Mouse (Mus musculus) limb, embryonic 12.5 days (tissue): ENCODE data around the gene Tbc1d16. TPM values are rescaled to one million over a fixed set of nuclear protein-coding genes. Genes with fewer than 3 reads are reported as not detected.

Source experiments
- ATAC-seq: fragments of 200-750 bp; cut with Nextera tagmentation; 2 replicates; pipeline ENCODE4 v1.8.0; 2017; ENCODE audit warnings: low read depth, moderate TSS enrichment; ENCODE audit not compliant: insufficient number of reproducible peaks, insufficient read depth, low FRiP score, low TSS enrichment
- H3K27ac ChIP-seq: fragments of 300-500 bp; sonication (generic); 2 replicates; pipeline ENCODE4 v1.5.1; 2016; ENCODE audit warnings: mild to moderate bottlenecking, moderate library complexity
- H3K27me3 ChIP-seq: fragments of 300-500 bp; sonication (generic); 2 replicates; pipeline ENCODE4 v1.6.1; 2016; ENCODE audit warnings: mild to moderate bottlenecking, moderate library complexity
- H3K36me3 ChIP-seq: fragments of 300-500 bp; sonication (generic); 2 replicates; pipeline ENCODE4 v1.6.1; 2016; ENCODE audit warnings: mild to moderate bottlenecking, moderate library complexity
- H3K4me1 ChIP-seq: fragments of 300-500 bp; sonication (generic); replicated peaks from 2 replicates; pipeline ENCODE4 v1.6.1; 2016
- H3K4me2 ChIP-seq: fragments of 300-500 bp; sonication (generic); 2 replicates; pipeline ENCODE4 v1.6.1; 2016; ENCODE audit warnings: mild to moderate bottlenecking, moderate library complexity
- H3K4me3 ChIP-seq: fragments of 300-500 bp; sonication (generic); replicated peaks from 2 replicates; pipeline ENCODE4 v1.5.1; 2016; ENCODE audit warnings: mild to moderate bottlenecking
- H3K9ac ChIP-seq: fragments of 300-500 bp; sonication (generic); replicated peaks from 2 replicates; pipeline ENCODE4 v1.6.1; 2016; ENCODE audit warnings: mild to moderate bottlenecking, moderate library complexity
- H3K9me3 ChIP-seq: fragments of 300-500 bp; sonication (generic); 2 replicates; pipeline ENCODE4 v1.6.1; 2016; ENCODE audit warnings: mild to moderate bottlenecking, moderate library complexity
- WGBS: fragments of 180-500 bp; shearing (Covaris S2); methylation state at CpG from one replicate; pipeline ENCODE4 v1.1.7; 2016; 5-methylcytosine and 5-hydroxymethylcytosine counted together
- polyA plus RNA-seq: library from polyadenylated mRNA; unstranded; fragments of >200 nt; fragmentation: Nextera tagmentation; extraction: Ambion mirVana; gene quantifications from 2 replicates; pipeline ENCODE4 v1.2.1, GENCODE M21; 2016

The Tbc1d16 gene
- polyA plus RNA-seq, 1 experiment from 2014 or later, result 22.2 TPM

DNA sequence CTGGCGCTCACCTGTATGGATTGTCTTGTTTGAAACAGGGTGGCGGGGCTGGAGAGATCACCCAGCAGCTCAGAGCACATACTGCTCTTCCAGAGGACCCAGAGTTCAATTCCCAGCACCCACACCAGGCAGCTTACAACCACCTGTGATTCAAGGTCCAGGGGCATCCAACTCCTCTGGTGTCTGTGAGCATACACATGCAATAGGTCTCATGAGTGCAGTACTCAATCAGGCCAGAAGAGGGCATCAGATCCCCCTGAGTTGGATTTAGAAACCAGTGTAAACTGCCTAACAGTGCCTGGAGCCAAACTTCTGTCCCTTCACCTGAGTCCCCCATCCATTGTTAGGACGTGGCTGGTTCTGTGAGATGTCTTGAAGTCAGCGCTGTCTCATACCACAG is 7.3 kb upstream of the Tbc1d16 start:
- Histone ChIP-seq H3K27ac (no peak overlapping the region), H3K9me3 (no peaks in the 10 kb centered on the region; the same call in 1 of the 2 replicates), H3K4me2 (no peak overlapping the region), H3K4me3 (no peak overlapping the region), H3K27me3 (no peaks in the 10 kb centered on the region), H3K36me3 (0 out of 2 replicates have a peak, but pooled peaks cover 12% of the 10 kb centered on the region), H3K9ac (no peak overlapping the region), H3K4me1 (peaks cover 16% of the 10 kb centered on the region; the same call in 1 of the 2 replicates)
- WGBS, result 83% methylated on average over 4 of the region's 4 CpGs
- ATAC-seq, result no peak

DNA sequence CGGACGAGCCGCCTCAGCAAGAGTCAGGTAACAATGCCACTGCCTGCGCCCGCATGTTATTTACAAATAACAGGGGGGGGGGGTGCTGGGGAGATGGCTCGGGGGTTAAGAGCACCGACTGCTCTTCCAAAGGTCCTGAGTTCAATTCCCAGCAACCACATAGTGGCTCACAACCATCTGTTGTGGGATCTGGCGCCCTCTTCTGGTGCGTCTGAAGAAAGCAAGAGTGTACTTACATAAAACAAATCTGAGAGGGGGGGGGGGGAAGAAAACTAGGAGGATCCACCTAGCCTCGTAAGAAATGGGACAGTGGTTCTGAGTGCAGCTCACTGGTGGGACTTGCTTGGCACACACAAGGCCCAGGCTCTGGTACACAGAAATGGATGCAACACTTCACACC is 6.5 kb upstream of the Tbc1d16 start:
- H3K4me2 ChIP-seq, result no peak overlapping the region
- no peak overlapping the region for H3K27ac ChIP-seq
- H3K27me3 ChIP-seq, result no peaks in the 10 kb centered on the region
- no peak for ATAC-seq
- no peaks in the 10 kb centered on the region; the same call in 1 of the 2 replicates for H3K9me3 ChIP-seq
- H3K4me3 ChIP-seq, result no peak overlapping the region
- 93% methylated on average over 10 of the region's 10 CpGs for WGBS
- H3K4me1 ChIP-seq, result peaks cover 17% of the 10 kb centered on the region
- no peak overlapping the region for H3K9ac ChIP-seq
- H3K36me3 ChIP-seq, result 0 out of 2 replicates have a peak, but pooled peaks cover 12% of the 10 kb centered on the region

DNA sequence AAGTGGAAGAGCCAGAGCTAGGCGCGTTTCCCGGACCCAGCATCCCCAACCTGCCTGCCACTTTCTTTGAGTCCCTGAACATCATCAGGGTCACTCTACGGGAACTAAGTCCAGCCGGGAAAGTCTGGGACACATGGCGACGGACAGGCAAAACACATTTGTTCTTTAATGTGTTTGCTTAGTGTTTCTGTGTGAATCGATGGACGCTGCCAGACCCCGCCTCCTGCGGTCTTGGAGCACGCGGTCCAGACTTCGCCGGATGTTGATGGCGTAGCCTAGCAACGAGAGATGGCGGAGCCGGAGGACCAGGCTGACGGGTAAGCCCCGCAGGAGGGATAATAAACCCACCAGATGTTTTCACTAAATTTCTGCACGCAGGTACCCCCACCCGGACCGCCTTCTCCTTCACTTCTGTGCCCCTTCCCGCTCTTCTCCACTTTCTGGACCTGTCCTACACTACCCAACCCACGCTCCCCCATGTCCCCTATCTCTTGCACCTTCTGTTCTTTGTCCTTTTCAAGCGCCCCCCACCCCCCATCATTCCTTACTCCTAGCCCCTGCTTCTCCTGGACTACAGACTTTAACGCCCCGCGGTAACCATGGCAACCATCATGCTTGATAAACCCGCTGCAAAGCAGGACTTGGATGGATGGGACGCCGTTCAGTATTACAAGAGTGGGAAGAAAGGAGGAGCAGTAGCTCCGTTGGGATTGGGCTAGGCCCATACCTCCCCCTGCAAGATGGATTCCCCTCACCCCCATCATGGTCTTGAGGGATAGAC is 737 bp upstream of the Tbc1d16 start:
- ATAC-seq, result peak; percentile 90
- Histone ChIP-seq H3K36me3 (0 out of 2 replicates have a peak, but pooled peaks cover 5% of the 10 kb centered on the region), H3K9ac (peak overlapping the region; percentile 48), H3K27ac (peak overlapping the region; percentile 88), H3K4me2 (peak overlapping the region; percentile 98), H3K4me3 (peak overlapping the region; percentile 76), H3K9me3 (no peaks in the 10 kb centered on the region), H3K4me1 (peaks cover 32% of the 10 kb centered on the region), H3K27me3 (no peaks in the 10 kb centered on the region)
- under 1% methylated on average over 34 of the region's 34 CpGs for WGBS

DNA sequence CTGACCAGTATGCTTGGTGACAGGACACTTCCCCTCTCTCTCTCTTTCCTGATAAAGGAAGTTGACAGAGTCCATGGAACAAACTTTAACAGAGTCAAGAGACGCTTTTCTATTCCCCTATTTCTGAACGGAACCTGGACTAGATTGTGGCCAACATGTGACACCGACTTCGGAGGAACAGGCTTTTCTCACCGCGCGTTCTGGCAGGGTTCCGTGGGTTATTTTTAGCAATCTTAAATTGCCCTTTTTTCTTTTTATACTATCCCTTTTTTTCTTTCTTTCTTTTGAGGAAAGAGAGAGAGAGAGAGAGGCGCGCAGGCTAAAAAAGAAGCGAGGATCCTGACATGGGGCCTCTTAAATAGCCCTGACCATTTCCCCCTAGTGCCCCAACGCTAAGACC is 708 bp downstream of the Tbc1d16 start:
- peak overlapping the region; percentile 88 for H3K27ac ChIP-seq
- no peak for ATAC-seq
- H3K36me3 ChIP-seq, result 0 out of 2 replicates have a peak, but pooled peaks cover 5% of the 10 kb centered on the region
- H3K4me3 ChIP-seq, result peak overlapping the region; percentile 76
- H3K9ac ChIP-seq, result peak overlapping the region; percentile 80
- 4% methylated on average over 12 of the region's 12 CpGs for WGBS
- H3K27me3 ChIP-seq, result no peaks in the 10 kb centered on the region
- H3K4me1 ChIP-seq, result peaks cover 45% of the 10 kb centered on the region
- H3K4me2 ChIP-seq, result peak overlapping the region; percentile 98
- no peaks in the 10 kb centered on the region for H3K9me3 ChIP-seq

GRCm38 (mm10) chr11:119225634-119226033 is 2.7 kb downstream of the Tbc1d16 start:
- Histone ChIP-seq H3K4me2 (peak overlapping the region; percentile 98), H3K9me3 (no peaks in the 10 kb centered on the region), H3K27me3 (no peaks in the 10 kb centered on the region), H3K4me3 (no peak overlapping the region), H3K4me1 (peaks cover 63% of the 10 kb centered on the region), H3K36me3 (no peaks in the 10 kb centered on the region), H3K27ac (no peak overlapping the region), H3K9ac (no peak overlapping the region; the same call in 1 of the 2 replicates)
- no peak for ATAC-seq
- WGBS, result 69% methylated on average over 9 of the region's 9 CpGs

- H3K27ac ChIP-seq, result no peak overlapping the region
- H3K4me2 ChIP-seq, result no peak overlapping the region
- H3K4me3 ChIP-seq, result no peak overlapping the region
- H3K9me3 ChIP-seq, result no peaks in the 10 kb centered on the region
- H3K4me1 ChIP-seq, result peaks cover 70% of the 10 kb centered on the region
- H3K9ac ChIP-seq, result no peak overlapping the region
- ATAC-seq, result no peak
- no peaks in the 10 kb centered on the region for H3K27me3 ChIP-seq
- no peaks in the 10 kb centered on the region for H3K36me3 ChIP-seq
- 92% methylated on average over 6 of the region's 6 CpGs for WGBS
Observed at GRCm38 (mm10) chr11:119224926-119225325, 3.4 kb downstream of the Tbc1d16 start.

- Histone ChIP-seq H3K27me3 (no peaks in the 10 kb centered on the region), H3K9ac (no peak overlapping the region), H3K36me3 (peaks cover 9% of the 10 kb centered on the region; the same call in 1 of the 2 replicates), H3K4me3 (no peak overlapping the region), H3K9me3 (no peaks in the 10 kb centered on the region), H3K4me1 (peaks cover 69% of the 10 kb centered on the region), H3K27ac (no peak overlapping the region), H3K4me2 (no peak overlapping the region)
- WGBS, result 85% methylated on average over 20 of the region's 20 CpGs
- no peak for ATAC-seq
Observed at GRCm38 (mm10) chr11:119223124-119223890, 5.0 kb downstream of the Tbc1d16 start.

- Histone ChIP-seq H3K9ac (no peak overlapping the region), H3K4me3 (no peak overlapping the region), H3K27me3 (no peaks in the 10 kb centered on the region), H3K9me3 (no peaks in the 10 kb centered on the region), H3K36me3 (peaks cover 14% of the 10 kb centered on the region), H3K27ac (peak overlapping the region; percentile 53; the same call in 1 of the 2 replicates), H3K4me1 (peaks cover 68% of the 10 kb centered on the region), H3K4me2 (no peak overlapping the region)
- 33% methylated on average over 9 of the region's 11 CpGs for WGBS
- no peak for ATAC-seq
Observed at GRCm38 (mm10) chr11:119221812-119222510, 6.3 kb downstream of the Tbc1d16 start.

- Histone ChIP-seq H3K36me3 (peaks cover 14% of the 10 kb centered on the region), H3K4me3 (no peak overlapping the region), H3K4me1 (peaks cover 70% of the 10 kb centered on the region), H3K9me3 (no peaks in the 10 kb centered on the region), H3K4me2 (no peak overlapping the region), H3K9ac (0 out of 2 replicates have a peak overlapping the region, but pooled peaks have one; percentile 2), H3K27ac (no peak overlapping the region), H3K27me3 (no peaks in the 10 kb centered on the region)
- WGBS, result 19% methylated on average over 17 of the region's 17 CpGs
- ATAC-seq, result no peak
Observed at GRCm38 (mm10) chr11:119219816-119220465, 8.4 kb downstream of the Tbc1d16 start.

DNA sequence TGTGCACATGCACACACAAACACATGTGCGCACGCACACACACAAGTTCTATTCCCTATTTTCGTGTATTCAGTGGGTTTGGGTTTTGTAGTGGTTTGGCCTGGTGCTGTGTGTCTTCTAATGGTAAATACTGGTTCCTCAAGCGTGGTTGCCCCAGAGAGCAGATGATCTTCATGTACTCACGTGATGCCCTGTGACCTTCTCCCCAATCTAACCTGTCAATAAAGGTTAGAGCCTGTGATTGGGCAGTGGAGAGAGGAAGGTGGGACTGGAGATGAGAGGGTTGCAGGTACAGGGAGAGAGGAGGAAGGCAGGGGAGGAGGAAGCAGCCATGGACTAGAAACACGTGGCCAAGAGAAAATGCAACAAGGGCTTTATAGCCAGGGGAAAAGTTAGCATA is 10.4 kb downstream of the Tbc1d16 start:
- no peak overlapping the region for H3K4me3 ChIP-seq
- ATAC-seq, result no peak
- peaks cover 81% of the 10 kb centered on the region for H3K4me1 ChIP-seq

More for the DNA sequence above, 10.4 kb downstream of the Tbc1d16 start:
- Histone ChIP-seq H3K27ac (no peak overlapping the region), H3K36me3 (peaks cover 14% of the 10 kb centered on the region), H3K4me2 (no peak overlapping the region), H3K9me3 (no peaks in the 10 kb centered on the region), H3K27me3 (no peaks in the 10 kb centered on the region), H3K9ac (no peak overlapping the region)
- WGBS, result 91% methylated on average over 6 of the region's 6 CpGs
